Mouse (Mus musculus): ENCODE measurements around the gene Rpl3l. TPM values are rescaled to one million over a fixed set of nuclear protein-coding genes. Genes with fewer than 3 reads are reported as not detected.
"Not testable (repeated sequence)": the region's sequence is repeated elsewhere in the genome, so short reads cannot be mapped to it uniquely, and the experiment has no call there.

Gene Rpl3l
- polyA plus RNA-seq, 1 experiment: 0.19 TPM

GRCm38 (mm10) chr17:24719494-24720222, 8.0 kb upstream of the Rpl3l start:
- DNase-seq (ENCODE audit: low spot score): peak; percentile 87

- not testable (repeated sequence) for DNase-seq (ENCODE audit: low spot score)
These were observed 7.0 kb upstream of the Rpl3l start for GRCm38 (mm10) chr17:24720616-24721015.

- DNase-seq (ENCODE audit: low spot score): not testable (repeated sequence)
These were observed 6.2 kb upstream of the Rpl3l start for GRCm38 (mm10) chr17:24721383-24721955.

GRCm38 (mm10) chr17:24722220-24722924, 5.2 kb upstream of the Rpl3l start:
- DNase-seq (ENCODE audit: low spot score): no peak

DNA sequence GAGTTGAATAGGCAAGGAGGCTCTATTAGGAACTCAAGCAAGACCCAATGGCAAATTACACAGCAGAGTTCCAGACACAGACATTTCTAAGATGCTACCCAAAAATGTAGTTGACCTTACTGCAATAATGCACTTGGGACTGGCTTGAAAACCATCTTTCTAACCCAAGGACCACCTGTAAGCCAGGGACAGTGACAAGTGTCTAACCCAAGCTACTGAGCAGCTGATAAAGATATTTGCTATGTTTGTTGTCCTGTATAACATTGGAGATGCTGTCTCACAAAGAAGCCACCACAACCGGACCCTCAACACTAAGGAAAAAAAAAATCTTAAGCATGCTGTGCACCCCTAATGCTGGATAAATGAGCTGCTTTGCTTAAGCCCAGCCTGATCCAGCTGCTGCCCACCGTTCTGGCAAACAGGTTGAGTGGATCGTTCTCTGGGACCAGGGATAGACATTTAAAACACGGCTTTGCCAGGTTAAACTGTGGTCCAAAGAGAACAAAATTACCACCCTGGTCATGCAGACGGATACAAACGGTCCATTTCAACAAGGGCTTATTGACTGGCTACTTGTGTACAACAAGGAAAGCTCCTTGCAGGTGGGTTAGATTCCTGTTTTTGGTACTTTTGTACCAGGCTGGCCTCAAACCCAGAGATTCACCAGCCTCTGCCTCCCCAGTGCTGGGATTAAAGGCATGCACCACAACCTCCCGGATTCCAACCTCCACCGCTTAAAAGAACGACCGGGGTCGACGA, 4.3 kb upstream of the Rpl3l start:
- DNase-seq (ENCODE audit: low spot score): no peak

GRCm38 (mm10) chr17:24723881-24724180, 3.8 kb upstream of the Rpl3l start:
- DNase-seq (ENCODE audit: low spot score): no peak

- peak; percentile 98 for DNase-seq (ENCODE audit: low spot score)
These were observed 3.4 kb upstream of the Rpl3l start, which contains the start of gene Ndufb10 for GRCm38 (mm10) chr17:24724184-24724583. Ndufb10 (minus strand) TSS chr17:24724478.

GRCm38 (mm10) chr17:24725637-24726390, 1.8 kb upstream of the Rpl3l start:
- no peak for DNase-seq (ENCODE audit: low spot score)

- DNase-seq (ENCODE audit: low spot score): no peak
These were observed 564 bp downstream of the Rpl3l start for GRCm38 (mm10) chr17:24728184-24728583.

- DNase-seq (ENCODE audit: low spot score): no peak
These were observed 1.4 kb downstream of the Rpl3l start for GRCm38 (mm10) chr17:24729067-24729466.

DNA sequence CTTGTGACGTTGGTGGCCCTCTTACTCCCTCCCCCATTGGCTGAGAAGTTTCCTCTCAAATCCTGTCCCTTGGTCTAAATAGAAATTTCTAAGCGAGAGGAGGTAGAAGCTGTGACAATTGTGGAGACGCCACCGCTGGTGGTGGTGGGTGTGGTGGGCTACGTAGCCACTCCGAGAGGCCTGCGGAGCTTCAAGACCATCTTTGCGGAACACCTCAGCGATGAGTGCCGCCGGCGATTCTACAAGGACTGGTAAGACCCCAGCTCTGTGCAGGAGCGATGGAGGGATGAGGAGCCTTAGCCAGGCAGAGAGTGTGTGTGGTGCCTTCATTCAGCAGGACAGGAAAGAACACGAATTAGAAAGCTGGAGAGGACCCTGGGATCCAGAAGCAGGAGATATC, 3.2 kb downstream of the Rpl3l start:
- no peak for DNase-seq (ENCODE audit: low spot score)

GRCm38 (mm10) chr17:24732233-24732935, 4.8 kb downstream of the Rpl3l start:
- no peak for DNase-seq (ENCODE audit: low spot score)

GRCm38 (mm10) chr17:24733434-24734050, 5.9 kb downstream of the Rpl3l start:
- no peak for DNase-seq (ENCODE audit: low spot score)

DNA sequence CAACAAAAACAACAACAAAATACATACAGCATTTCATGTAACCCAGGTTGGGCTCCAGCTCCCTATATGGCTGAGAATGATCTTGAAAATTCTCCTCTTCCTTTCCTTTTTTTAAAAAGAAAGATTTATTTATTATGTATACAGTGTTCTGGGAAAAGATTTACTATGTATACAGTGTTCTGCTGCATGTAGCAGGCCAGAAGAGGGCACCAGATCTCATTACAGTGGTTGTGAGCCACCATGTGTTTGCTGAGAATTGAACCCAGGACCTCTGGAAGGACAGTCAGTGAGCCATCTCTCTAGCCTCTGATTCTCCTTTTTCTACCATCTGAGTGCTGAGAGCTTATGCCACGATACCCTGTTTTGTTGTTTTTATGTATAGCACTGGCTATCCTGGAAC, 6.9 kb downstream of the Rpl3l start:
- no peak for DNase-seq (ENCODE audit: low spot score)

GRCm38 (mm10) chr17:24735446-24735845, 7.8 kb downstream of the Rpl3l start:
- DNase-seq (ENCODE audit: low spot score): no peak

GRCm38 (mm10) chr17:24736330-24737051, 8.9 kb downstream of the Rpl3l start, which contains the start of gene Msrb1:
Msrb1 (plus strand) TSS chr17:24736642.
- peak; percentile 75 for DNase-seq (ENCODE audit: low spot score)

DNA sequence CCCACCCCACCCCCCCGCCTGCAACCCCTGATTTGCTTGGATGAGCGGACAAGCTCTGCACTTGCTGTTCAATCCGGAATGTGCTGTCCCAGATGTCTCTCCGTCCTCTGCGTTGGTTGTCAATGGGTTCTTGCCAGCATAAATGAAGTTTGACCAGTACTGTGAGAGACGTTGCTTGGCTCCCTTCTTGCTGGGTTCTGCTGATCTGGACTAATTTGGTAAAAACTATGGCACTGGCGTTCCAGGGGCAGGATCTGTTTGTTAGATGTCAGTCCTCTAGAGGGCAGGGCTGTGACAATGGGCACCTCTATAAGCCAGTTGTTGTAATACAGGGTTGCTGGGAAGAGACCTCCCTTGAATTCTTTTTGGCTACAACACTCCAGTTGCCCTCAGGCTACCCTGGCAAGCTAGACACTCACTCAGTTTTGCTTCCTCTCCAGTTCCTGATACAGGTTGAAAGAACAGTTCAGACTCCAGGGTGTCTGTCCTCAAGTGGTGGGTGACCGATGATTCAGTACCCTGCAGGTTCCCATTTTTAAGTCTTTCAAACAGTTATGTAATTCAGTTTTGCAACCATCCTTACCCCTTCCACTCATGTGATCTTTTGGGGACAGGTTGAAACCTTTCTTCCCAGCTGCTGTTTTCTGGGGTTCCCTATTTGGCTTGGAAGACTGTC, 9.7 kb downstream of the Rpl3l start:
- no peak for DNase-seq (ENCODE audit: low spot score)

GRCm38 (mm10) chr17:24738238-24738637, 10.6 kb downstream of the Rpl3l start:
- DNase-seq (ENCODE audit: low spot score): no peak

- no peak for DNase-seq (ENCODE audit: low spot score)
These were observed 12.3 kb downstream of the Rpl3l start for GRCm38 (mm10) chr17:24739926-24740325.
